Mouse (Mus musculus) retina, embryonic 14.5 days (tissue): ENCODE measurements at regions not wholly inside any gene's neighbourhood (a gene's known extent, or its start where the extent isn't known, plus 50 kb on each side); places are given as distances from the start of the nearest gene placed in this dataset.
"Not testable (repeated sequence)": the region's sequence is repeated elsewhere in the genome, so short reads cannot be mapped to it uniquely, and the experiment has no call there.

Experiments used
- DNase-seq: peaks from one replicate; pipeline ENCODE4 v3.0.0-alpha.2; 2015; ENCODE audit warnings: low spot score

- no peak for DNase-seq
Observed at GRCm38 (mm10) chr5:28771796-28772195, 304.7 kb upstream of the Shh start.

GRCm38 (mm10) chr5:28756171-28756948, 289.3 kb upstream of the Shh start:
- DNase-seq, result no peak

GRCm38 (mm10) chr5:28751821-28752220, 284.8 kb upstream of the Shh start:
- not testable (repeated sequence) for DNase-seq

- DNase-seq, result no peak
Observed at GRCm38 (mm10) chr5:28734768-28735167, 267.7 kb upstream of the Shh start.

- DNase-seq, result no peak
Observed at GRCm38 (mm10) chr5:28722067-28722466, 255.0 kb upstream of the Shh start.

- DNase-seq, result no peak
Observed at GRCm38 (mm10) chr5:28714978-28715377, 247.9 kb upstream of the Shh start.

- no peak for DNase-seq
Observed at GRCm38 (mm10) chr5:28710517-28710916, 243.5 kb upstream of the Shh start.

- no peak for DNase-seq
Observed at GRCm38 (mm10) chr5:28709626-28710025, 242.6 kb upstream of the Shh start.

GRCm38 (mm10) chr5:28704359-28704758, 237.3 kb upstream of the Shh start:
- DNase-seq, result no peak

- peak; percentile 76 for DNase-seq
Observed at GRCm38 (mm10) chr5:28696966-28697365, 229.9 kb upstream of the Shh start.

- DNase-seq, result no peak
Observed at GRCm38 (mm10) chr5:28690110-28690509, 223.1 kb upstream of the Shh start.

- DNase-seq, result peak; percentile 27
Observed at GRCm38 (mm10) chr5:28689651-28690050, 222.6 kb upstream of the Shh start.

- DNase-seq, result no peak
Observed at GRCm38 (mm10) chr5:28689136-28689535, 222.1 kb upstream of the Shh start.

- DNase-seq, result no peak
Observed at GRCm38 (mm10) chr5:28682821-28683220, 215.8 kb upstream of the Shh start.

- no peak for DNase-seq
Observed at GRCm38 (mm10) chr5:28680311-28680710, 213.3 kb upstream of the Shh start.

- peak; percentile 12 for DNase-seq
Observed at GRCm38 (mm10) chr5:28679761-28680160, 212.7 kb upstream of the Shh start.

- no peak for DNase-seq
Observed at GRCm38 (mm10) chr5:28630186-28630585, 163.1 kb upstream of the Shh start.

- no peak for DNase-seq
Observed at GRCm38 (mm10) chr5:28611885-28612284, 144.8 kb upstream of the Shh start.

- DNase-seq, result peak; percentile 1
Observed at GRCm38 (mm10) chr5:28596537-28597314, 129.7 kb upstream of the Shh start.

- no peak for DNase-seq
Observed at GRCm38 (mm10) chr5:28571347-28571998, 104.4 kb upstream of the Shh start.

- no peak for DNase-seq
Observed at GRCm38 (mm10) chr5:28568417-28568816, 101.4 kb upstream of the Shh start.

GRCm38 (mm10) chr5:28567341-28567905, 100.4 kb upstream of the Shh start:
- DNase-seq, result no peak
